Mouse (Mus musculus) pancreas, adult 10 weeks (tissue): ENCODE data around the gene Olfr1388. TPM values are rescaled to one million over a fixed set of nuclear protein-coding genes. Genes with fewer than 3 reads are reported as not detected.

Source experiments
- polyA plus RNA-seq: library from polyadenylated mRNA; stranded (reverse); fragments of 350-450 nt; fragmentation: Illumina TruSeq; extraction: RNeasy Lipid Tissue Mini Kit (QIAGEN cat#74804); gene quantifications from one replicate; pipeline ENCODE4 v1.2.3, GENCODE M21; 2015; ENCODE audit warnings: low read depth, low replicate concordance; ENCODE audit not compliant: insufficient read depth

Olfr1388 gene
- not detected for polyA plus RNA-seq

DNA sequence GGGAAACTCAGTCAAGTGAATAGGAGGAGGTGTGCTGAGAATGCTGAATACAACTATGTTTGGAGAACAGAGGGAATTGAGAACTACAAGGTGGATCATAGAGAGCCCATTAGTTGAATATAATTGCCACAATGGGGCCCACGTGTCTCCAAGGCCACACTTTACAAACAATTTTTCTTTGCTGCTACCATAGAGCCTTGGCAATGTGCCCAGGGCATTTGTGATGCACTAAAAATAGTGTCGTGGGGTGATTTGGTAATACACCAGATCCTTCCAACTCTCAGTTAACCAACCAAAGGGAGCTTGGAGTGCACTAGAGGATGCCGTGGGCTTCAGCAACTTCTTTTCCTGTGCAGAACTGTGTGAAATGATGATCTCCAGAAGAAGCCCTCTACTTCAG, at the start of gene Olfr1388:
TSS of gene Olfr1388 (plus strand) at position 214 of the 400 bp plus-strand sequence.

DNA sequence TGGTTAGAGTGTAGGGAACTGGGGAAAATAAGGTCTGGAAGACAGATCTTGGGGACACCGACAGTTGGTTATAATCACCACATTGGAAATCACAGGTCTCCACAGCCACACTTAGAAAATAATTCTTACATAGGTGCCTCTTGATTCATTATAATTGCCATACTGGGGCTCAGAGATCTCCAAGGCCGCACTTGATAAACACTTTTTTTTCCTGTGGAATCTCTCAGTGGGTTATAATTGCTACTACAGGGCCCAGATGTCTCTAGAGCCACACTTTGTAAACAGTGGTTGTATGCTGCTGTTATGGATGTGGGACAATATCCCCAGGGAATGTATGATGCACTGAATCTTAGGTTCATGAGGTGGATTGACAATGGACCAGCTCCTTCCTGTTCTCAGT, 13.7 kb upstream of the Olfr1388 start, which contains the start of gene Olfr1389:
TSS of gene Olfr1389 (plus strand) at position 301 of the 400 bp plus-strand sequence.

DNA sequence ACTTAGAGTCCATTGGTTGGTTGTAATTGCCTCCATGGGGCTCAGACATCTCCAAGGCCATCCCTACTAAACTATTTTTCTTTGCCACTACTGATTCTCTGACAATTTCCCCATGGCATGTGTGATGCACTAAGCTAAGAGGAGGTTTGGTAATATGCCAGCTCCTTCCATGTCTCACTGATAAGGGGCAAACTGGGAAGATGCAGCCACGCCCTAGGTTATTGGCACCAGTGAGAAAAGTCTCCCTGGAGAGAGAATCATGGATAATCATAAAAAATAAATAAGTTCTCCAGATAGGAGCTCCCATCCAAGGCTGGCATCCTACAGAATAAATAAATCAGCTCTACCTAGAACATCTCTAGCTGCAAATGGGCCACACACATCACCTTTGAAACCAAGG, 18.6 kb downstream of the Olfr1388 start, which contains the start of gene Olfr1387:
TSS of gene Olfr1387 (plus strand) at position 301 of the 400 bp plus-strand sequence.

DNA sequence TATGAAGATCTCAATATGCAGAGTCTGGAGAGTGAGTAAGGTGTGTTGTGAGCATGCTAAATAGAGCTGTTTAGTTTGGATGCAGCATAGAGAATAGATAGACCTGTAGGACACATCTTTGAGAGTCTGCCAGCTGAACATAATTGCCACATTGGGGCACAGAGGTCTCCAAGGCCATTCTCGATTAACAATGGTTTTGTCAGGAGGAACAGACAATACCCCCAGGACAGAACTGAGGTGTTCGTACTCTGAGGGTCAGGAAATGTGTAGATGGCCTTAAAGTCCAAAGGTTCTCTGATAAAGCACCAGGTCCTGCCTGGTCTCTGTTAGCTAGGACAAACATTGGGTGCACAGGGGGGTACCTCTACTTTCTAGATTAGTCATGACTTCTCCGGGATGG, 28.3 kb downstream of the Olfr1388 start, which contains the start of gene Olfr1386:
TSS of gene Olfr1386 (plus strand) at position 301 of the 400 bp plus-strand sequence.

DNA sequence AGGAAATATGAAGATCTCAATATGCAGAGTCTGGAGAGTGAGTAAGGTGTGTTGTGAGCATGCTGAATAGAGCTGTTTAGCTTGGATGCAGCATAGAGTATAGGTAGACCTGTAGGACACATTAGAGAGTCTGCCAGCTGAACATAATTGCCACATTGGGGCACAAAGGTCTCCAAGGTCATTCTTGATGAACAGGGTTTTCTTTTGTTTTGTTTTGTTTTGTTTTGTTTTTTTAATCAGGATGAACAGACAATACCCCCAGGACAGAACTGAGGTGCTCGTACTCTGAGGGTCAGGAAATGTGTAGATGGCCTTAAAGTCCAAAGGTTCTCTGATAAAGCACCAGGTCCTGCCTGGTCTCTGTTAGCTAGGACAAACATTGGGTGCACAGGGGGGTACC, 52.3 kb downstream of the Olfr1388 start, which contains the start of gene Olfr1385:
TSS of gene Olfr1385 (plus strand) at position 301 of the 400 bp plus-strand sequence.

Other genes with a start within 250 kb of the Olfr1388 start
- gene Btnl9, start 249.5 kb upstream of the Olfr1388 start, polyA plus RNA-seq, result 19.2 TPM
- 5.4 TPM for gene Zfp62, start 233.3 kb upstream of the Olfr1388 start, polyA plus RNA-seq
- gene Mgat1, start 192.4 kb upstream of the Olfr1388 start, polyA plus RNA-seq, result 21.8 TPM
- gene Olfr1393, start 158.3 kb upstream of the Olfr1388 start, polyA plus RNA-seq, result 0.37 TPM
- gene Olfr1392, start 151.3 kb upstream of the Olfr1388 start, polyA plus RNA-seq, result not detected
- gene Olfr10, start 131.9 kb upstream of the Olfr1388 start, polyA plus RNA-seq, result not detected
- not detected for gene Olfr1391, start 113.9 kb upstream of the Olfr1388 start, polyA plus RNA-seq
- gene Olfr1390, start 101.4 kb upstream of the Olfr1388 start, polyA plus RNA-seq, result not detected
- not detected for gene Olfr1389, start 13.6 kb upstream of the Olfr1388 start, polyA plus RNA-seq
- gene Olfr1387, start 18.7 kb downstream of the Olfr1388 start, polyA plus RNA-seq, result not detected
- not detected for gene Olfr1386, start 28.4 kb downstream of the Olfr1388 start, polyA plus RNA-seq
- not detected for gene Olfr1385, start 52.4 kb downstream of the Olfr1388 start, polyA plus RNA-seq
- not detected for gene Olfr1384, start 70.1 kb downstream of the Olfr1388 start, polyA plus RNA-seq
- not detected for gene Olfr1383, start 83.0 kb downstream of the Olfr1388 start, polyA plus RNA-seq
- not detected for gene Olfr1382, start 91.6 kb downstream of the Olfr1388 start, polyA plus RNA-seq
- gene Olfr1381, start 106.8 kb downstream of the Olfr1388 start, polyA plus RNA-seq, result not detected
- gene Olfr1380, start 120.3 kb downstream of the Olfr1388 start, polyA plus RNA-seq, result not detected
- 5.3 TPM for gene Flt4, start 172.6 kb downstream of the Olfr1388 start, polyA plus RNA-seq
- not detected for gene Scgb3a1, start 227.0 kb downstream of the Olfr1388 start, polyA plus RNA-seq